Mouse (Mus musculus) neural tube, embryonic 12.5 days (tissue): ENCODE measurements at regions not wholly inside any gene's neighbourhood (a gene's known extent, or its start where the extent isn't known, plus 50 kb on each side); places are given as distances from the start of the nearest gene placed in this dataset.
A peak's percentile ranks its signal among the peaks of the same experiment; 100 is the strongest.

Source experiments
- ATAC-seq: fragments of 200-750 bp; cut with Nextera tagmentation; 2 replicates; pipeline ENCODE4 v1.8.0; 2017; ENCODE audit warnings: low read depth, mild to moderate bottlenecking, moderate TSS enrichment, moderate library complexity; ENCODE audit not compliant: low FRiP score
- H3K27ac ChIP-seq: fragments of 300-500 bp; sonication (generic); 2 replicates; pipeline ENCODE4 v1.5.1; 2016
- H3K27me3 ChIP-seq: fragments of 300-500 bp; sonication (generic); replicated peaks from 2 replicates; pipeline ENCODE4 v1.6.1; 2016; ENCODE audit warnings: mild to moderate bottlenecking
- H3K36me3 ChIP-seq: fragments of 300-500 bp; sonication (generic); 2 replicates; pipeline ENCODE4 v1.6.1; 2016; ENCODE audit warnings: mild to moderate bottlenecking
- H3K4me1 ChIP-seq: fragments of 300-500 bp; sonication (generic); 2 replicates; pipeline ENCODE4 v1.6.1; 2016
- H3K4me2 ChIP-seq: fragments of 300-500 bp; sonication (generic); replicated peaks from 2 replicates; pipeline ENCODE4 v1.6.1; 2016; ENCODE audit warnings: mild to moderate bottlenecking
- H3K4me3 ChIP-seq: fragments of 300-500 bp; sonication (generic); 2 replicates; pipeline ENCODE4 v1.5.1; 2016
- H3K9ac ChIP-seq: fragments of 300-500 bp; sonication (generic); 2 replicates; pipeline ENCODE4 v1.6.1; 2016; ENCODE audit warnings: mild to moderate bottlenecking
- H3K9me3 ChIP-seq: fragments of 300-500 bp; sonication (generic); 2 replicates; pipeline ENCODE4 v1.6.1; 2016; ENCODE audit warnings: mild to moderate bottlenecking
- WGBS: fragments of 180-500 bp; shearing (Covaris S2); methylation state at CpG from one replicate; pipeline ENCODE4 v1.1.7; 2016; 5-methylcytosine and 5-hydroxymethylcytosine counted together

GRCm38 (mm10) chr12:77674755-77675154 lies 436.8 kb downstream of the Fut8 start:
- Histone ChIP-seq H3K4me3 (no peak overlapping the region), H3K4me2 (no peak overlapping the region), H3K36me3 (no peaks in the 10 kb centered on the region), H3K9ac (no peak overlapping the region), H3K27ac (no peak overlapping the region), H3K4me1 (0 out of 2 replicates have a peak, but pooled peaks cover 4% of the 10 kb centered on the region), H3K9me3 (no peaks in the 10 kb centered on the region), H3K27me3 (no peaks in the 10 kb centered on the region)
- no peak for ATAC-seq
- 77% methylated on average over 5 of the region's 5 CpGs for WGBS

- 31% methylated on average over 5 of the region's 5 CpGs for WGBS
- 0 out of 2 replicates have a peak, but pooled peaks cover 4% of the 10 kb centered on the region for H3K4me1 ChIP-seq
Observed at GRCm38 (mm10) chr12:77678040-77678439, 440.1 kb downstream of the Fut8 start.

GRCm38 (mm10) chr12:77694101-77694500 lies 456.2 kb downstream of the Fut8 start:
- Histone ChIP-seq H3K9me3 (no peaks in the 10 kb centered on the region), H3K27me3 (no peaks in the 10 kb centered on the region), H3K4me2 (no peak overlapping the region), H3K4me1 (no peaks in the 10 kb centered on the region), H3K27ac (no peak overlapping the region), H3K9ac (no peak overlapping the region), H3K36me3 (no peaks in the 10 kb centered on the region), H3K4me3 (no peak overlapping the region)
- 68% methylated on average over 6 of the region's 6 CpGs for WGBS
- no peak for ATAC-seq

More at GRCm38 (mm10) chr12:77678040-77678439, 440.1 kb downstream of the Fut8 start:
- no peak overlapping the region for H3K9ac ChIP-seq
- H3K27me3 ChIP-seq, result no peaks in the 10 kb centered on the region
- no peaks in the 10 kb centered on the region for H3K9me3 ChIP-seq
- H3K4me3 ChIP-seq, result no peak overlapping the region
- no peak overlapping the region for H3K27ac ChIP-seq
- ATAC-seq, result peak; percentile 37; the same call in 1 of the 2 replicates
- no peaks in the 10 kb centered on the region for H3K36me3 ChIP-seq
- no peak overlapping the region for H3K4me2 ChIP-seq

GRCm38 (mm10) chr12:77696039-77696631 lies 458.2 kb downstream of the Fut8 start:
- WGBS, result 79% methylated on average over 8 of the region's 8 CpGs
- no peak overlapping the region for H3K27ac ChIP-seq
- ATAC-seq, result no peak

GRCm38 (mm10) chr12:77696662-77697061 lies 458.7 kb downstream of the Fut8 start:
- Histone ChIP-seq H3K9ac (no peak overlapping the region), H3K4me3 (no peak overlapping the region), H3K4me2 (no peak overlapping the region), H3K27ac (no peak overlapping the region), H3K4me1 (peaks cover 5% of the 10 kb centered on the region; the same call in 1 of the 2 replicates), H3K27me3 (no peaks in the 10 kb centered on the region), H3K9me3 (no peaks in the 10 kb centered on the region), H3K36me3 (no peaks in the 10 kb centered on the region)
- no peak for ATAC-seq
- WGBS, result 87% methylated on average over 4 of the region's 4 CpGs

More at GRCm38 (mm10) chr12:77696039-77696631, 458.2 kb downstream of the Fut8 start:
- Histone ChIP-seq H3K9ac (no peak overlapping the region), H3K4me1 (peaks cover 5% of the 10 kb centered on the region; the same call in 1 of the 2 replicates), H3K36me3 (no peaks in the 10 kb centered on the region), H3K9me3 (no peaks in the 10 kb centered on the region), H3K4me2 (no peak overlapping the region), H3K4me3 (no peak overlapping the region), H3K27me3 (no peaks in the 10 kb centered on the region)

- Histone ChIP-seq H3K27ac (no peak overlapping the region), H3K27me3 (no peaks in the 10 kb centered on the region), H3K36me3 (no peaks in the 10 kb centered on the region), H3K9ac (no peak overlapping the region), H3K9me3 (no peaks in the 10 kb centered on the region), H3K4me1 (peaks cover 5% of the 10 kb centered on the region; the same call in 1 of the 2 replicates), H3K4me3 (no peak overlapping the region), H3K4me2 (no peak overlapping the region)
- ATAC-seq, result no peak
- 82% methylated on average over 7 of the region's 7 CpGs for WGBS
Observed at GRCm38 (mm10) chr12:77698088-77698487, 460.2 kb downstream of the Fut8 start.

GRCm38 (mm10) chr12:77699896-77700605 lies 462.1 kb downstream of the Fut8 start:
- Histone ChIP-seq H3K4me1 (peaks cover 5% of the 10 kb centered on the region; the same call in 1 of the 2 replicates), H3K4me2 (no peak overlapping the region), H3K27me3 (no peaks in the 10 kb centered on the region), H3K36me3 (no peaks in the 10 kb centered on the region), H3K4me3 (no peak overlapping the region), H3K27ac (no peak overlapping the region), H3K9me3 (no peaks in the 10 kb centered on the region), H3K9ac (no peak overlapping the region)
- ATAC-seq, result no peak
- 20% methylated on average over 2 of the region's 2 CpGs for WGBS

- WGBS, result 75% methylated on average over 7 of the region's 7 CpGs
- H3K27ac ChIP-seq, result no peak overlapping the region
- no peak overlapping the region for H3K9ac ChIP-seq
- H3K9me3 ChIP-seq, result no peaks in the 10 kb centered on the region
- peaks cover 7% of the 10 kb centered on the region for H3K4me1 ChIP-seq
- no peaks in the 10 kb centered on the region for H3K36me3 ChIP-seq
- no peak overlapping the region for H3K4me3 ChIP-seq
- H3K27me3 ChIP-seq, result no peaks in the 10 kb centered on the region
- H3K4me2 ChIP-seq, result no peak overlapping the region
- no peak for ATAC-seq
Observed at GRCm38 (mm10) chr12:77715506-77715905, 477.6 kb downstream of the Fut8 start.

- Histone ChIP-seq H3K9ac (no peak overlapping the region), H3K9me3 (no peaks in the 10 kb centered on the region), H3K4me3 (no peak overlapping the region), H3K36me3 (no peaks in the 10 kb centered on the region), H3K4me1 (peaks cover 7% of the 10 kb centered on the region), H3K27me3 (no peaks in the 10 kb centered on the region), H3K4me2 (no peak overlapping the region), H3K27ac (no peak overlapping the region)
- 4% methylated on average over 2 of the region's 2 CpGs for WGBS
- peak; percentile 50 for ATAC-seq
Observed at GRCm38 (mm10) chr12:77715979-77716378, 478.1 kb downstream of the Fut8 start.

- H3K4me2 ChIP-seq, result no peak overlapping the region
- ATAC-seq, result no peak
Observed at GRCm38 (mm10) chr12:77727766-77728165, 466.3 kb upstream of the Gm6657 start.

GRCm38 (mm10) chr12:77739047-77739760 lies 454.8 kb upstream of the Gm6657 start:
- WGBS, result 30% methylated on average over 6 of the region's 6 CpGs
- Histone ChIP-seq H3K4me1 (peaks cover 5% of the 10 kb centered on the region; the same call in 1 of the 2 replicates), H3K36me3 (no peaks in the 10 kb centered on the region), H3K27ac (no peak overlapping the region), H3K4me3 (no peak overlapping the region), H3K9me3 (no peaks in the 10 kb centered on the region), H3K27me3 (no peaks in the 10 kb centered on the region), H3K4me2 (no peak overlapping the region), H3K9ac (no peak overlapping the region)
- peak; percentile 68; the same call in 1 of the 2 replicates for ATAC-seq

More at GRCm38 (mm10) chr12:77727766-77728165, 466.3 kb upstream of the Gm6657 start:
- Histone ChIP-seq H3K9me3 (no peaks in the 10 kb centered on the region), H3K4me3 (no peak overlapping the region), H3K36me3 (no peaks in the 10 kb centered on the region), H3K9ac (no peak overlapping the region), H3K4me1 (no peaks in the 10 kb centered on the region), H3K27ac (no peak overlapping the region), H3K27me3 (no peaks in the 10 kb centered on the region)
- WGBS, result 54% methylated on average over 4 of the region's 4 CpGs

GRCm38 (mm10) chr12:77742716-77743115 lies 451.3 kb upstream of the Gm6657 start:
- Histone ChIP-seq H3K27ac (no peak overlapping the region), H3K9me3 (no peaks in the 10 kb centered on the region), H3K4me3 (no peak overlapping the region), H3K27me3 (no peaks in the 10 kb centered on the region), H3K36me3 (no peaks in the 10 kb centered on the region), H3K9ac (no peak overlapping the region), H3K4me2 (no peak overlapping the region), H3K4me1 (peaks cover 5% of the 10 kb centered on the region; the same call in 1 of the 2 replicates)
- WGBS, result 27% methylated on average over 3 of the region's 3 CpGs
- no peak for ATAC-seq
